Mouse (Mus musculus) liver, embryonic 14.5 days (tissue): ENCODE data around the gene Adamts8.
A peak's percentile ranks its signal among the peaks of the same experiment; 100 is the strongest.

Experiments
- CTCF ChIP-seq: IDR thresholded peaks from 2 replicates; pipeline ENCODE4 v1.5.1; 2016; ENCODE audit warnings: antibody characterized with exemption, low read depth, control low read depth
- EP300 ChIP-seq: IDR thresholded peaks from 2 replicates; pipeline ENCODE4 v1.6.1; 2016; ENCODE audit warnings: antibody characterized with exemption, low read depth

GRCm38 (mm10) chr9:30922197-30922894, 20.0 kb upstream of the Adamts8 start, which contains the start of gene Adamts15:
- TF ChIP-seq EP300 (no peak), CTCF (0 out of 2 replicates have a peak, but pooled peaks have one; percentile 0)
